Mouse (Mus musculus) gastrocnemius, postnatal 4 days (tissue): ENCODE results near the gene Prss42. TPM values are rescaled to one million over a fixed set of nuclear protein-coding genes. Genes with fewer than 3 reads are reported as not detected.
A peak's percentile ranks its signal among the peaks of the same experiment; 100 is the strongest.

Experiments used
- DNase-seq, 2 experiments: peaks; one replicate each; pipeline ENCODE4 v3.0.0; 2021 to 2022; ENCODE audit warnings: low spot score in 2 of 2, mixed read lengths in 2 of 2
- long read RNA-seq, 2 experiments: library from polyadenylated mRNA; stranded (forward); transcript quantifications; one replicate each; pipeline ENCODE4 v2.0.0; 2021
- total RNA-seq, 2 experiments: library from RNA; stranded (reverse); gene quantifications; 2 replicates each; pipeline ENCODE4 v1.2.3; 2021

Prss42 gene
- total RNA-seq, result not detected
- long read RNA-seq, experiment 1, result 0 reads
- long read RNA-seq, experiment 2, result 0 reads

GRCm38 (mm10) chr9:110797866-110798265 is at the start of gene Prss42:
Gene Prss42 (plus strand): TSS chr9:110798166.
- no peak for DNase-seq

- DNase-seq, result no peak
These were observed 49.5 kb upstream of the Prss42 start for GRCm38 (mm10) chr9:110748451-110748850.

- DNase-seq, result no peak
These were observed 47.4 kb upstream of the Prss42 start for GRCm38 (mm10) chr9:110750404-110751187.

- no peak for DNase-seq
These were observed 46.6 kb upstream of the Prss42 start for GRCm38 (mm10) chr9:110751412-110751811.

GRCm38 (mm10) chr9:110752917-110753435 is 45.0 kb upstream of the Prss42 start:
- DNase-seq, result no peak

GRCm38 (mm10) chr9:110753773-110754172 is 44.2 kb upstream of the Prss42 start:
- DNase-seq, result no peak

- no peak for DNase-seq
These were observed 40.1 kb upstream of the Prss42 start for GRCm38 (mm10) chr9:110757816-110758215.

GRCm38 (mm10) chr9:110758605-110759004 is 39.4 kb upstream of the Prss42 start:
- DNase-seq, result peak; percentile 81 to 88

GRCm38 (mm10) chr9:110759265-110759664 is 38.7 kb upstream of the Prss42 start:
- peak in 1 of 2 experiments; percentile 58 for DNase-seq

- DNase-seq, result no peak
These were observed 37.1 kb upstream of the Prss42 start for GRCm38 (mm10) chr9:110760886-110761285.

- no peak for DNase-seq
These were observed 35.2 kb upstream of the Prss42 start for GRCm38 (mm10) chr9:110762763-110763162.

- no peak for DNase-seq
These were observed 34.6 kb upstream of the Prss42 start for GRCm38 (mm10) chr9:110763405-110763804.

- DNase-seq, result no peak
These were observed 25.6 kb upstream of the Prss42 start for GRCm38 (mm10) chr9:110772336-110772735.

GRCm38 (mm10) chr9:110774403-110775268 is 23.3 kb upstream of the Prss42 start:
- DNase-seq, result no peak

- no peak for DNase-seq
These were observed 22.5 kb upstream of the Prss42 start for GRCm38 (mm10) chr9:110775269-110776022.

- DNase-seq, result no peak
These were observed 19.9 kb upstream of the Prss42 start for GRCm38 (mm10) chr9:110778100-110778499.

GRCm38 (mm10) chr9:110778559-110778958 is 19.4 kb upstream of the Prss42 start:
- no peak for DNase-seq

- DNase-seq, result no peak
These were observed 18.6 kb upstream of the Prss42 start for GRCm38 (mm10) chr9:110779242-110779913.

- DNase-seq, result peak; percentile 98
These were observed 16.7 kb upstream of the Prss42 start for GRCm38 (mm10) chr9:110781256-110781721.

- peak; percentile 88 to 92 for DNase-seq
These were observed 16.2 kb upstream of the Prss42 start for GRCm38 (mm10) chr9:110781731-110782130.
